Mouse (Mus musculus) forebrain, embryonic 14.5 days (tissue): ENCODE data around the gene Pbld2. TPM values are rescaled to one million over a fixed set of nuclear protein-coding genes. Genes with fewer than 3 reads are reported as not detected.

ENCODE experiments used
- ATAC-seq: fragments of 200-750 bp; cut with Nextera tagmentation; 2 replicates; pipeline ENCODE4 v1.8.0; 2017; ENCODE audit warnings: mild to moderate bottlenecking, moderate library complexity
- DNase-seq: peaks from one replicate; pipeline ENCODE4 v3.0.0-alpha.2; 2015; ENCODE audit warnings: low spot score
- H3K27ac ChIP-seq: fragments of 300-500 bp; sonication (generic); 2 replicates; pipeline ENCODE4 v1.5.1; 2014; ENCODE audit warnings: low read depth, mild to moderate bottlenecking, control low read depth, low read length, moderate library complexity
- H3K27me3 ChIP-seq: fragments of 300-500 bp; sonication (generic); replicated peaks from 2 replicates; pipeline ENCODE4 v1.6.1; 2014; ENCODE audit warnings: low read length, control low read depth, mixed read lengths; ENCODE audit not compliant: control insufficient read depth, insufficient read depth
- H3K36me3 ChIP-seq: fragments of 300-500 bp; sonication (generic); 2 replicates; pipeline ENCODE4 v1.6.1; 2014; ENCODE audit warnings: low read length, control low read depth; ENCODE audit not compliant: control insufficient read depth, insufficient read depth
- H3K4me1 ChIP-seq: fragments of 300-500 bp; sonication (generic); 2 replicates; pipeline ENCODE4 v1.6.1; 2014; ENCODE audit warnings: antibody characterized with exemption, low read length, control low read depth; ENCODE audit not compliant: control insufficient read depth, insufficient read depth
- H3K4me2 ChIP-seq: fragments of 300-500 bp; sonication (generic); 2 replicates; pipeline ENCODE4 v1.6.1; 2014; ENCODE audit warnings: mild to moderate bottlenecking, control low read depth, low read length
- H3K4me3 ChIP-seq: fragments of 300-500 bp; sonication (generic); 2 replicates; pipeline ENCODE4 v1.5.1; 2014; ENCODE audit warnings: low read depth, low read length, control low read depth
- H3K9ac ChIP-seq: fragments of 300-500 bp; sonication (generic); 2 replicates; pipeline ENCODE4 v1.6.1; 2014; ENCODE audit warnings: mild to moderate bottlenecking, low read length, control low read depth, moderate library complexity
- H3K9me3 ChIP-seq: fragments of 300-500 bp; sonication (generic); replicated peaks from 2 replicates; pipeline ENCODE4 v1.6.1; 2016; ENCODE audit warnings: low read length, control low read depth, mixed read lengths; ENCODE audit not compliant: control insufficient read depth
- WGBS: fragments of 180-500 bp; shearing (Covaris S2); extraction: QIAGEN DNeasy Blood & Tissue Kit; methylation state at CpG from one replicate; pipeline ENCODE4 v1.1.7; 2014; 5-methylcytosine and 5-hydroxymethylcytosine counted together
- polyA plus RNA-seq: library from polyadenylated mRNA; unstranded; fragments of >200 nt; fragmentation: Nextera tagmentation; extraction: Ambion mirVana; gene quantifications from 2 replicates; pipeline ENCODE4 v1.2.1, GENCODE M21; 2014

Pbld2 gene
- polyA plus RNA-seq, 1 experiment from 2014 or later = 1.1 TPM

DNA sequence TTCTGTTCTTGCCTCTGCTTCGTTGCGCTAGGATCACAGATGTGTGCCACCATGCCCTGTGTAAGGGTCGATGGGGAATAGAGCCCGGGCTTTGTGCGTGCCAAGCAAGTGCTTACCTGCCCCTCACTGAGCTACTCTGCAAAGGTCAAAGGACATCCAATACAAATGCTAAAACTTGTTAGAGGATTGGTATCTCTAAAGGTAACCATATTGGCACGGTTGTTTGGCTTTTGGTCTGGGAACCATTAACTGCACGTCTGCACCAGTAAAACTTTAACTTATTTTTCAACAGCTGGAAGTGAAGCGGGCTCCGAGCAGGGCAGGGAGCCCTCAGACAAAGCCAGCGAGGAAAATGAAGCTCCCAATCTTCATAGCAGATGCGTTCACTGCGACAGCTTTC lies 37.2 kb downstream of the Pbld2 start:
- H3K9ac ChIP-seq = no peak overlapping the region
- H3K27ac ChIP-seq = no peak overlapping the region
- ATAC-seq (no peak), DNase-seq (no peak)
- no peak overlapping the region for H3K4me3 ChIP-seq
- H3K9me3 ChIP-seq = no peaks in the 10 kb centered on the region
- H3K4me2 ChIP-seq = no peak overlapping the region
- no peaks in the 10 kb centered on the region for H3K4me1 ChIP-seq
- 76% methylated on average over 12 of the region's 12 CpGs for WGBS
- no peaks in the 10 kb centered on the region for H3K36me3 ChIP-seq
- H3K27me3 ChIP-seq = no peaks in the 10 kb centered on the region

DNA sequence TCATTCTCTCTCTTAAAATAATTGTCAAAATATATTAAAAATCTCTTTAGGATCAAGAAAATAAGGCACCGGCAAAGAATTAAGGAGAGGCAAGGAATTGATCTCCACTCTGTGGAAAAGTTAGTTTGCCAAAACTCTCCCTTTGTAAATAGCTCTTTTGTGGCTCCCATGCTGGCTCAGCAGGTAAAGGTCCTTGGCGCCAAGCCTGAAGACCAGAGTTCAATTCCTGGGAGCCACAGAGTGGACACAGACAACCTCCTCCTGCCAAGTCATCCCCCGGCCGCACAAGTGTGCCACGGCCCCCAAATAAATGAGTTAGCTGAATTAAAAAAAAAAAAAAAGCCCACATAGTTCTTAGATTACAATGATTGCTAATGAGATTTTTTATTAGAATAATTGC lies 38.6 kb downstream of the Pbld2 start:
- no peaks in the 10 kb centered on the region for H3K27me3 ChIP-seq
- WGBS = 85% methylated on average over 5 of the region's 5 CpGs
- H3K4me1 ChIP-seq = no peaks in the 10 kb centered on the region
- H3K4me2 ChIP-seq = no peak overlapping the region
- no peak overlapping the region for H3K4me3 ChIP-seq
- H3K9me3 ChIP-seq = no peaks in the 10 kb centered on the region
- ATAC-seq (no peak), DNase-seq (no peak)
- H3K9ac ChIP-seq = no peak overlapping the region
- no peaks in the 10 kb centered on the region for H3K36me3 ChIP-seq
- H3K27ac ChIP-seq = no peak overlapping the region

GRCm38 (mm10) chr10:63063365-63063764 lies 39.2 kb downstream of the Pbld2 start:
- WGBS = 79% methylated on average over 7 of the region's 7 CpGs
- Histone ChIP-seq H3K36me3 (no peaks in the 10 kb centered on the region), H3K27ac (no peak overlapping the region), H3K9ac (no peak overlapping the region), H3K4me2 (no peak overlapping the region), H3K27me3 (no peaks in the 10 kb centered on the region), H3K9me3 (no peaks in the 10 kb centered on the region), H3K4me1 (no peaks in the 10 kb centered on the region), H3K4me3 (no peak overlapping the region)
- no peak for DNase-seq
- no peak for ATAC-seq

GRCm38 (mm10) chr10:63064516-63064915 lies 40.4 kb downstream of the Pbld2 start:
- Histone ChIP-seq H3K9ac (no peak overlapping the region), H3K27me3 (no peaks in the 10 kb centered on the region), H3K4me1 (no peaks in the 10 kb centered on the region), H3K27ac (no peak overlapping the region), H3K9me3 (no peaks in the 10 kb centered on the region), H3K4me2 (no peak overlapping the region), H3K4me3 (no peak overlapping the region), H3K36me3 (no peaks in the 10 kb centered on the region)
- ATAC-seq (no peak), DNase-seq (no peak)
- WGBS = 85% methylated on average over 9 of the region's 9 CpGs

DNA sequence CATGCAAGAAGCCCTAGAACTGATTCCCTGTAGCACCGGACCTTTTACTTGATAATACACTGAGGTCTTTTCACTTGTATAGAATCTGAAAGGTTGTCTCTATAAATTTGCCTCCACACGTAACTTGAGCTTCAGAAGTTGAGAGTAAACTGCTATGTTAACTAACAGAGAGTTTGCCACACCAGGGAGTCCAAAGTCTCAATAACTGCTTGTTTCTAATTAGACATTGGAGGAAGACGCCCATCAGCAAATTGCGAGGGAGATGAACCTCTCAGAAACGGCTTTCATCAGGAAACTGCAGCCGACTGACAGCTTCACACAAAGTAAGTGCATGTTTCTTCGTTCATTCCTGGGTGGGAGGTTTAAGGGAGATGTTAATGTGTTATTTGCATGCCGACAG lies 41.4 kb downstream of the Pbld2 start:
- H3K27ac ChIP-seq = no peak overlapping the region
- no peak overlapping the region for H3K4me3 ChIP-seq
- ATAC-seq (no peak; the same call in 1 of the 2 replicates), DNase-seq (no peak)
- no peaks in the 10 kb centered on the region for H3K9me3 ChIP-seq
- H3K27me3 ChIP-seq = no peaks in the 10 kb centered on the region
- no peak overlapping the region for H3K9ac ChIP-seq
- H3K36me3 ChIP-seq = no peaks in the 10 kb centered on the region
- 36% methylated on average over 8 of the region's 8 CpGs for WGBS
- H3K4me2 ChIP-seq = no peak overlapping the region
- no peaks in the 10 kb centered on the region for H3K4me1 ChIP-seq

- ATAC-seq (peak; percentile 93), DNase-seq (peak; percentile 89)
- no peak overlapping the region for H3K9ac ChIP-seq
- no peak overlapping the region for H3K4me3 ChIP-seq
- no peak overlapping the region for H3K27ac ChIP-seq
- WGBS = 3% methylated on average over 5 of the region's 5 CpGs
- no peaks in the 10 kb centered on the region for H3K4me1 ChIP-seq
- H3K4me2 ChIP-seq = no peak overlapping the region
- H3K27me3 ChIP-seq = no peaks in the 10 kb centered on the region
- H3K9me3 ChIP-seq = no peaks in the 10 kb centered on the region
- no peaks in the 10 kb centered on the region for H3K36me3 ChIP-seq
Observed at GRCm38 (mm10) chr10:63065988-63066387, 41.9 kb downstream of the Pbld2 start.

DNA sequence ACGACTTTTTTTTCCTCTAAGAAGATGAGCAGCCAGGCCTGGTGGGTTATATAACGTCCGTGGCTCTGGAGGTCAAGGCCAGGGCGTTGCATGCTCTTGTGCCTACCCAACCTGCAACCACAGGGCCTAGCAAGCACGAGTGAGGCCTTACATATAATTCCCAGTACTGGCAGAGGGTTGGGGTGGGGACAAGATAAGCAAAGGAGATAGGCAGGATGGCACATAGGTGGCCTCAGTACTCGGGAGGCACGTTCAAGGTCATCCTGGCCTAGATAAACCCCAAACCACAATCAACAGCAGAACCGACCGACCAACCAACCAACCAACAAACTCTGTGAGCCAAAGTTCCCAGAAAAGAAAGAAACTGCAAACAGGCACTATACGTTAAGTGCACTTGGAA lies 62.2 kb downstream of the Pbld2 start:
- no peak for DNase-seq
- ATAC-seq = no peak
- Histone ChIP-seq H3K4me1 (peaks cover 13% of the 10 kb centered on the region; the same call in 1 of the 2 replicates), H3K36me3 (no peaks in the 10 kb centered on the region), H3K27me3 (no peaks in the 10 kb centered on the region), H3K9me3 (no peaks in the 10 kb centered on the region), H3K27ac (no peak overlapping the region), H3K4me3 (no peak overlapping the region), H3K4me2 (no peak overlapping the region), H3K9ac (no peak overlapping the region)
- WGBS = 89% methylated on average over 10 of the region's 10 CpGs

DNA sequence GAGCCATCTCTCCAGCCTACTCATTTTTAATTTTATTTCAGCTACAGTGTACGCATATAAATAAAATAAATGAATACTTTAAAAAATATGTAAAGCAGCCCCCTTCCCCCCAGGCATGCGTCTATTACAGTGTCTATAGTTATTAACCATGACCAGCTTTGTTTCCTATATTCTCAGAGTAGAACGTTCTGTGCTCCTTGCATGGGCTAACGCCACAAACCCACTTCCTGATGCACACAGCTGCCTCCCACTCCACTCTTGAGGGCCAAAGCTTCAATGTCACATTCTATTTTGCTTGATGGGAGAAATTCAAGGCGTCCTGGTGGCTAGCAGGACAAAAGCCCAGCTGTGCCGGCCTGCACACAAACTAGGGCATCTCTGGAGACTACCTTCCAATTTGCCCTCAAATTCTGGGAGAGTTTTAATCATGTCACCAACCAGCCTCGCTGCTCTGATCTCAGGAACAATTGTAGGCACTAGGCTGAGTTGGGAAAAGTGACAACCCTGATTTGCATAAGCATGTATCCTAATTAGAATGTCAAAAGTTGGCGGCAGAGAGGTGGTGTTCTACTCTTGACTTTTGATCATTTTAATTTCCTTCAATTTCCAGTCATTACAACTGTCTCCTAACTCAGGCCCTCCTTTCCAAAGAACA lies 65.1 kb downstream of the Pbld2 start:
- Histone ChIP-seq H3K4me1 (peaks cover 13% of the 10 kb centered on the region; the same call in 1 of the 2 replicates), H3K27me3 (no peaks in the 10 kb centered on the region), H3K9ac (peak overlapping the region; percentile 54; the same call in 1 of the 2 replicates), H3K27ac (no peak overlapping the region), H3K4me3 (peak overlapping the region; percentile 21), H3K4me2 (peak overlapping the region; percentile 55), H3K9me3 (no peaks in the 10 kb centered on the region), H3K36me3 (no peaks in the 10 kb centered on the region)
- WGBS = 28% methylated on average over 8 of the region's 8 CpGs
- ATAC-seq (no peak), DNase-seq (peak; percentile 31)

DNA sequence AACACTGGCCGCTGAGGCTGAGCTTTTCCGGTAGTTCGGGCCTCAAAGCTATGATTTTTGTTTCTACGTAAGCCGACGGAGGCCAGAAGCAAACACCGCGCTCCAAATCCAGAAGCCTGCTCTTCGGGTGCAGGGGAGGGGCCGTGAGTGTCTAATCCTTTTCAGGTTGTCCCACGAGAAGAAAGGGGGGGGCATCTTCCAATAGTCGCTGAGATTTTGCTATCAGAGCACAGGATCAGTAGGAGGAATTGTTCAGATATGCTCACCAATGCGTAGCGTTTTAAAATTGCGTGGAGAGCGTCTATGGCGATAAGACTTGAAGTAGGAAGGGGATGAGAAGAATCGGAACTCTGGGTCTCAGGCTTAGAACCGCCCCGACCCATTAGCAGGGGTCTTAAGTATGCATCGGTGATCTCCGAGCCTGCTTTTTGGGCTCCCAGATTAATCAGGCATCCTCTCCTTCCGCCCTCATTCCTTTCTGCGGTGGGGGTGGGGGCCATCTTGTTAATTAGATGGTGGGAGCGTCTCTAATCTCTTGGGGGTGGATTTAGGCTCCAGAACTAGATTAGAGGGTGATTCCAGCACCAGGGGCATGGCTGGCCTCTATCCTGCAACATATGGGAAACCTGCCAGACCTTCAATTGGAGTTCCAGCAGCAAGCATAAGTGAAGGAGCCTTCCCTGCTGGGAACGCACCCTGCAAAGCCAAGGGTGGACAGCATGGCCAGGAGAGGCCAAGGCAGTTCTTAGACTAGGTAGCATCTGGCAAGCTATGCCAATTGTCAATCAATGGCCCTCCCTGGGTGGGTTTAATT lies 65.8 kb downstream of the Pbld2 start:
- Histone ChIP-seq H3K9me3 (no peaks in the 10 kb centered on the region), H3K4me3 (peak overlapping the region; percentile 21), H3K9ac (peak overlapping the region; percentile 54), H3K27me3 (no peaks in the 10 kb centered on the region), H3K4me2 (peak overlapping the region; percentile 55), H3K36me3 (no peaks in the 10 kb centered on the region), H3K4me1 (peaks cover 13% of the 10 kb centered on the region; the same call in 1 of the 2 replicates), H3K27ac (no peak overlapping the region)
- ATAC-seq (no peak), DNase-seq (peak; percentile 35)
- 3% methylated on average over 26 of the region's 26 CpGs for WGBS
